Mouse (Mus musculus) lung, postnatal 4 days (tissue): ENCODE data around the gene Asic3.

ENCODE experiments used
- DNase-seq, 2 experiments: peaks; one replicate each; pipeline ENCODE4 v3.0.0; 2021

The Asic3 gene

DNA sequence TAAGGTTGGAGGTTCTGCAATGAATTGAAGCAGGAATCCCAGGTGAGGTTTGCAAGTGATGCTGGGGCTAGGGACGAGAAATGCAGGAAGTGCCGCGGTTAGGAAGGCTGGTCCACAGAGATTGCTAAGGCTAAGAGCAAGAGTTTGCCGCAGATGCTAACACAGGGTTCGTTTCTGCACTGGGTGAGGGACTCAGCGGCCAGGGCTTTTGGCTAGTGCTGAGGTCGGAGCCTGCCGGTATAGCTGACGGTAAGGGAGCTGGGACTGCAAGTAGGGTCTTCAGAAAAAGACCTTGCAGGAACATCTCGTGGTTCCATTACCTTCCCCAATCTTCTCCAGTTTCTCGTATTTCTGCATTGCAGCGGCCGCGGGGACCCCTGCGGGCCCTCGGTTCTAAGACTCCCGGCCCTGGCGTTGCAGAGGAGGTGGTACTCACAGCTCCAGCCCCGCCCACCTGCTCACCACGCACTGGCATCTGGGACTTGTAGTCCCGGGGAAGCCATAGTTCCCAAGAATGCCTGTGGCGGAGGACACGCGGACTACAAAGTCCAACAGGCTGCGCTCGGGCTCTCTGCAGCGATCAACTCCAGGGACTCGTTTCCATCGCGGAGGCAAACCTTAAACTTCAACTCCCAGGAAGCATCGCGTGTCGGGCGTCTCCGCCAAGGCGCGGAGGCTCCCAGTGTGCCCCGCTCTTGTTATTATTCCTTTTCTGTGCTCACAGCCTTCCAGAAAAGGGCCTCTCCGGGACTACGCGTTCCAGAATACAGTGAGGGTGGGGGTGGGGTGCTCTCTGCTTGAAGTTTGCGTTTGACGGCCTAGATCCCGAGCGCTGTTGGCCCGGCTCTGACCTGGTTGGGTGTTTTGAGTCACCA lies 10.2 kb downstream of the Asic3 start, which contains the start of the genes Cdk5 and Slc4a2:
Gene Cdk5, minus strand, starts transcription at position 402 of the 875 bp plus-strand sequence.
Gene Slc4a2, plus strand, starts transcription at position 709 of the 875 bp plus-strand sequence.
- peak; percentile 98 to 99 for DNase-seq

- no peak for DNase-seq
These were observed 11.0 kb downstream of the Asic3 start for GRCm38 (mm10) chr5:24424004-24424781.

DNA sequence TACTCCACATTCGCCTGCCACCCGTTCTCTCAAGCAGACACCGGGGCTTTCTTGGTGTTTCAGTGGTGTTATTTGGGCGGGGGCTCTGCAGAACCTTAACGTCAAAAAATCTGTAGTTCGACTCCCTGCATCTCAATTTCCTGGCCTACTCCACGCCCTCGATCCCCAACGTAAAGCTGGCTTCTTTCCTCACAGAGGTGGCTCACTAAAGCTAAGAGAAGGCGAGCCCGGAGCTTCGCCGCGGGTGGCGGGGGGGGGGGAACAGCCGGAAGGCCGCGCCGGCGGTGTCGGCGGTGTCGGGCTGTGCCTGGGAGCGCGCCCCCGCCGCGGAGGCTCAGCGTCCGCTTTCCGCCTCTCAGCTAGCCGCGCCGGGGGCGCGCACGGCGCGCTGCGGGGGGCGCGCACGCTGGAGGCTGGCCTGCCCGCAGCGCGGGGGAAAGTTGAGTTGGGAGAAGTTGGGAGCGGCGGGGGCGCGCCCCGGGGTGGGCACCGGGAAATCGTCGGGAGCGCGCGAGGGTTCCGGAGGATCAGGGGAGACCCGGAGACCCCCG lies 11.7 kb downstream of the Asic3 start:
- peak; percentile 91 to 95 for DNase-seq

DNA sequence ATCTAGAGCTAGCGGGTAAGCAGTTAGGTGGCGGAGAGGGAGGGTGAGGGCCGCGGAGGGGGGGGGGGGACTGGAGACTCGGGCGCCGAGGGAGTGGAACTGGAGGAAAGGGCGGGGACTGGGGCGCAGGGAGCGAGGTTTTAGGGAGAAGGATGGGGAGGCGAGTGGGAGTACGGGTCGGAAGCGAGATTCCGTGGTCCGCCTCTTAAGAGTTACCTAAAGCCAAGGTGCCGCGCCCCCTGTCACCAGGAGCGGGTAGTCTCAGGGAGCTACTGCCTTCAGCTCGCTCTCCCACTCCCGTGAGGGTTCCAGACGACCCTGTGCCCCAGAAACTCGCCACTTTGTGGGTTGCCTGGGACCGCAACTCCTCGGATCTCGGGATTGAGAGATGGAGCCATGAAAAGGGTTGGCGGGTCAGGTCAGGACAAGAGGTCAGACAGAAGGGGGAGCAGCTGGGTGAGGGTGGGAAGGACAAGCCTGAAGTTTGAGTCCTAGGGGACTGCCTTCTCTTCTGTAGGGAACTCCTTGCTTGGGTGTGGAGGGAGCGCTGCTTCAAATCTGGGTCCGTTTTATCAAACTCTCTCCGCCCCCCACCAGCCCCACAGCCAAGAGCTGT lies 12.3 kb downstream of the Asic3 start:
- DNase-seq, result no peak

DNA sequence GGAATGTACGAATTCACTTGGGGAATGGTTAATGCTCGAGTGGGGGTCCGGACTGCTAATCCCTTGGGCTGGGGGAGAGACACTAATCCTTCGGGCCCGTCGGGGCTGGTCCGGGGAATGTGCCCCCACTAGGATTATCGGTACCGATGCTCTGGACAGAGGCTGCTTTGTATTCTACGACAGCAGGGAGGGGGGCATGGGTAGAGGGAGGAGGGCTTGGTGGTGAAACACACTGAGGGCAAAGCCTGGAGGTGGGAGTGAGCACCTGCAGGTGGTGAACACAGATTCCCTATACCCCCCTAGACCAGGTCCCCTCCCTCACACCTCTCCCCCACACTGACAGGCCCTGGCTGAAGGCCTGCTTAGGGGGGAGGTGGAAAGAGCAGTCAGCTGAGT lies 12.8 kb downstream of the Asic3 start:
- DNase-seq, result peak; percentile 19 to 47

GRCm38 (mm10) chr5:24426556-24427284 lies 13.5 kb downstream of the Asic3 start:
- peak in 1 of 2 experiments; percentile 13 for DNase-seq

- DNase-seq, result no peak
These were observed 14.1 kb downstream of the Asic3 start for GRCm38 (mm10) chr5:24427285-24427633.

DNA sequence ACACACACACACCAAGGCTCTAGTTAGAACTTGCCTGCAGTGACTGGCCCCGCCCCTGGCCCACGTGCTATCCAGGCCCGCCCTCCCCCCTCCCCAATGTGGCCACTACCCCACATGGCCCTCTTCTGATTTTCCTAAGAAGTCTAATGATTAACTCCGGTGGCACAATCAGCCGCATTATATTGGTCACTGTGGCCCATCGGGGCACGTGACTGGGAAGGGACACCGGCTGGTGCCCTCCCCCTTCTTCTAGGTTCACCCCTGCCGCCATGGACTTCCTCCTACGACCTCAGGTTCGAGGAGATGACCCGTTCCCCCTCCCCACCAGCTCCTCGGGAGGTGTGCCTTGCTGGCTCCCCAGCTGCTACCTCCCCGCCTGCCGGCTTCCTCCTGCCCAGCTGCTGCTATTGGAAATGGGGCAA lies 14.8 kb downstream of the Asic3 start:
- peak; percentile 58 to 79 for DNase-seq

DNA sequence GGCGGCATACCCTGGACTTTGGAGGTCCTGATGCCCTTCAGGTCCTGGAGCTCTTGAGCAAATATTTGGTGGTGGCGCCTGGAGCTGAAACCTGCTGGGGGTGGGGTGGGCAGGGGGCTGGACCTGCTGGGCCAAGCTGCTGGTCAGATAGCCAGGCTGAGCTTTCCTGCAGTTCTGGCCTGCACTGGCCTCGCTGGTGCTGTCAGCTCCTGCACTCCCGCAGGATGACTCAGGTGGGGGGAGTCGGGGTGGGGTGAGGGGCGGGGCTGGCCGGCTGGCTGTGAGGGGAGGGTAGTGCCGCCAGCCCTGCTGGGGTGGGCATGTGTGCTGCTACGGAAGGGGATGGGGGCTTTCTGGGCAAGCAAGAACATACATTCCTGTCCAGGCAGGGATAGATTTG lies 15.4 kb downstream of the Asic3 start:
- no peak for DNase-seq

DNA sequence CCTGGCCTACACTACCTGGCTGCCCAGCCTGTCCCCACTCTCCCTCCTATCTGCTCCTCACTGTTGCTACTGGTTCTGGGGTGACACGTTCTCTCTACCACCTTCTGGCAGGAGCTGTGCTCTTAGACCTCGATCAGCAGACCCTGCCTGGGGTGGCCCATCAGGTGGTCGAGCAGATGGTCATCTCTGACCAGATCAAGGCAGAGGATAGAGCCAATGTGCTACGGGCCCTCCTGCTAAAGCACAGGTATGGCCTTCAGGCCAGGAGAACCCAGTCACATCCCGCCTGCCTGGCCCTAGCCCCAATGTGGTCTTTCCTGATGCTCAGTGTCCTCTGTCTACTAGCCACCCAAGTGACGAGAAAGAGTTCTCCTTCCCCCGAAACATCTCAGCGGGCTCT lies 20.8 kb downstream of the Asic3 start:
- no peak for DNase-seq

GRCm38 (mm10) chr5:24441187-24441586 lies 28.0 kb downstream of the Asic3 start:
- DNase-seq, result no peak

GRCm38 (mm10) chr5:24442029-24442428 lies 28.8 kb downstream of the Asic3 start:
- DNase-seq, result no peak

- DNase-seq, result no peak
These were observed 30.0 kb downstream of the Asic3 start for GRCm38 (mm10) chr5:24443204-24443603.

- DNase-seq, result no peak
These were observed 30.7 kb downstream of the Asic3 start for GRCm38 (mm10) chr5:24443927-24444326.

DNA sequence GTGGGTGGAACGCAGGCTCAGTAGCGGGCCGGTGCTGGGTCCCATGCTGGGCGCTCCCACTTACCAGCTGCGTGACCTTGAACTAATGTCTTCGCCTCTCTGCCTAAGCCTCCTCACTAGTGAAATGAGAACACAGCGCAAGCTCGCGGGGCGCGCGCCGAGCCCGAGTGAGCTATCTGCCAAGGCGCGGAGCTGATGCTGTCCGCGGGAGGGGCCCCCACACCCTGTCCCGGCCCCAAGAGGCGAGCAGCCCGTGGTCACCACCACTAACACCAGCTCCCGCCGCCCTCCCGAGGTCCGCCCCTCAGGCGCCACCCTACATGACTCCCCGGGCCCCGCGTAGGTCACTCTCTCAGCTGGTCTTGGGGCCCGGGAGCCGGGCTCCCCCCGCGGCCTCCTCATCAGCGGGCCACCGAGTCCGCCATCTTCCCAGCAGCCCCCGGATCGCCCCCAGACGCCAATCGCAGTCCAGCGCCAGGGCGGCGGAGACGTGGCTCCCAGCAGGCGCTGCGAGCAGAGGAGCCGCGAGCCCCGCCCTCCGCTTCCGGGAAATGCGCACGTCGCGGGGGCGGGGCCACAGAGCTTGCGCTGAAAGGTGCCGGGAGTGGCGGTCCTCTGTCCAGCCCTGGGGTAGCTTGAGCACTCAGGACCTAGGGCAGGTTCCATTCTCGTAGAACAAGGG lies 31.7 kb downstream of the Asic3 start, which contains the start of gene Fastk:
Gene Fastk, minus strand, starts transcription at position 542 of the 682 bp plus-strand sequence.
- peak; percentile 94 to 96 for DNase-seq

DNA sequence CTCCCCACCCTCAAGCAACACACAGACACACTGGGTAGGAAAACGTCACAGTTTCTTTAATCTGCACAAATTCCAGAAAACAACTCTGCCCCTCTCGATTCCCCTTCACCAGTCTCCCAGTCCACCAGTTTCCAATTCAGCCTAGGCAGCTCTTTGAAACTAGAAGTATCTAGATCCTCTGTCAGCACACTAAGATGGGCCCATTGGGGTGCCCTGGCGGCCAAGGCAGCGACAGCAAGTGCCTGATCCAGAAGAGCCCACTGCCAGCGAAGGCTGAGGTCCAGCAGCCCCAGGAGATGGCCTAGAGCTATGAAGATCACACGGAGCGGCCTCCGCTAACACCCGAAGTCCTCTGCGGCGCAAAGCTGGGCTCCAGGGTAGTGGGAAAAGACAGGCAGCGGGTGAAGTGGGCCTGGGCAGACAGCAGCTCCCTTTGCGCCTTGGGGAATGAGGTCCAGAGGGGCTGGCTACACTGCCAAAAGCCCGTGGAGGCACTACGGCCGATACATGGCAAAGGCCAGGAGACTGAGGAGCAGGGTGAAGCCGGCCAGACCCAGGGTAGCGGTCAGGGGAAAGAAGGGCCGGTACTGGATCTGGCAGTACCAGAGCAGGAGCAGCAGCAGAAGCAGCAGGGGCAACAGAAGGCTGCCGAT lies 32.4 kb downstream of the Asic3 start:
- no peak for DNase-seq

DNA sequence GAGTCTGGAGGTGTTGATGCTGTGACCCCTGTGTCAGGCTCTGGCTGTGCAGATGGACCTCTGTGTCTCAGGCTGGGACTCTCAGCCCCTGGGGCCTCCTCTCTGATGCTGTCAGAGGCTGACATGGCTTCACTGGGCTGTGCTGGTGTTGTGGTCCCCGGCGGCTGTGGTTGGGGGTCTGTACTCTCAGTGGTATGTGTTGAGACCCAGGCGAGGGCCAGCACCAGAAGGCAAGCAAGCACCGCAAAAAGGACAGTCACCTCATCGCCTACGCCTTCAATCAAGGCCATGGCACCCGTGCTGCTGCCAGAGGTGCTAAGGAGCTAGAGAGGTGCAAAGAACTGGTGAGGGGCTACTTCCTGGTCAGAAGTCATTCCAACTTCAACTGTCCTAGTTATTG lies 33.4 kb downstream of the Asic3 start:
- no peak for DNase-seq

- DNase-seq, result peak; percentile 88 to 92
These were observed 34.6 kb downstream of the Asic3 start, which contains the start of gene Tmub1 for GRCm38 (mm10) chr5:24447624-24448298. TSS of gene Tmub1 (minus strand) at chr5:24447854.

GRCm38 (mm10) chr5:24451264-24452029 lies 38.3 kb downstream of the Asic3 start:
- peak; percentile 90 to 95 for DNase-seq
